Mouse (Mus musculus) layer of hippocampus, adult 9-10 months (tissue): ENCODE measurements around the gene Prm3.
"Not testable (repeated sequence)": the region's sequence is repeated elsewhere in the genome, so short reads cannot be mapped to it uniquely, and the experiment has no call there.

Experiments
- DNase-seq: peaks from one replicate; pipeline ENCODE4 v3.0.0; 2022; ENCODE audit warnings: low spot score

The Prm3 gene

GRCm38 (mm10) chr16:10790702-10791101 is at the start of gene Prm3:
Gene Prm3, minus strand, starts transcription at chr16:10790914.
- no peak for DNase-seq

- DNase-seq: no peak
Measured at GRCm38 (mm10) chr16:10840018-10840417, 49.3 kb upstream of the Prm3 start.

- DNase-seq: no peak
Measured at GRCm38 (mm10) chr16:10838487-10839245, 48.0 kb upstream of the Prm3 start.

- no peak for DNase-seq
Measured at GRCm38 (mm10) chr16:10837903-10838302, 47.2 kb upstream of the Prm3 start.

- DNase-seq: no peak
Measured at GRCm38 (mm10) chr16:10837250-10837649, 46.5 kb upstream of the Prm3 start.

- DNase-seq: no peak
Measured at GRCm38 (mm10) chr16:10836388-10836787, 45.7 kb upstream of the Prm3 start.

- peak; percentile 33 for DNase-seq
Measured at GRCm38 (mm10) chr16:10834911-10835587, 44.3 kb upstream of the Prm3 start, which contains the start of gene Rmi2. Gene Rmi2, plus strand, starts transcription at chr16:10835059.

- DNase-seq: no peak
Measured at GRCm38 (mm10) chr16:10834542-10834910, 43.8 kb upstream of the Prm3 start.

GRCm38 (mm10) chr16:10828461-10828805 is 37.7 kb upstream of the Prm3 start:
- no peak for DNase-seq

GRCm38 (mm10) chr16:10827766-10828460 is 37.2 kb upstream of the Prm3 start:
- DNase-seq: no peak

- DNase-seq: no peak
Measured at GRCm38 (mm10) chr16:10827269-10827668, 36.6 kb upstream of the Prm3 start.

- DNase-seq: no peak
Measured at GRCm38 (mm10) chr16:10825840-10826239, 35.1 kb upstream of the Prm3 start.

GRCm38 (mm10) chr16:10824536-10824935 is 33.8 kb upstream of the Prm3 start:
- DNase-seq: no peak

GRCm38 (mm10) chr16:10821387-10821786 is 30.7 kb upstream of the Prm3 start:
- no peak for DNase-seq

GRCm38 (mm10) chr16:10819966-10820365 is 29.3 kb upstream of the Prm3 start:
- DNase-seq: no peak

GRCm38 (mm10) chr16:10818579-10819135 is 27.9 kb upstream of the Prm3 start:
- no peak for DNase-seq

- DNase-seq: no peak
Measured at GRCm38 (mm10) chr16:10814864-10815263, 24.1 kb upstream of the Prm3 start.

- no peak for DNase-seq
Measured at GRCm38 (mm10) chr16:10813726-10814125, 23.0 kb upstream of the Prm3 start.

GRCm38 (mm10) chr16:10812865-10813371 is 22.2 kb upstream of the Prm3 start, which contains the start of gene Gm11172:
Gene Gm11172, plus strand, starts transcription at chr16:10812915.
- no peak for DNase-seq

- no peak for DNase-seq
Measured at GRCm38 (mm10) chr16:10810376-10810775, 19.7 kb upstream of the Prm3 start.

GRCm38 (mm10) chr16:10805789-10806527 is 15.2 kb upstream of the Prm3 start, which contains the start of gene Prm1:
Gene Prm1, minus strand, starts transcription at chr16:10805839.
- DNase-seq: no peak

GRCm38 (mm10) chr16:10802420-10802819 is 11.7 kb upstream of the Prm3 start:
- DNase-seq: not testable (repeated sequence)
